Mouse (Mus musculus) adrenal gland, adult 2 months (tissue): ENCODE measurements at regions not wholly inside any gene's neighbourhood (a gene's known extent, or its start where the extent isn't known, plus 50 kb on each side); places are given as distances from the start of the nearest gene placed in this dataset.

ENCODE experiments used
- DNase-seq: peaks from one replicate; pipeline ENCODE4 v3.0.0; 2021

GRCm38 (mm10) chr4:7220426-7220825 is 1018.4 kb downstream of the Car8 start:
- no peak for DNase-seq

- no peak for DNase-seq
These were observed 1023.5 kb downstream of the Car8 start for GRCm38 (mm10) chr4:7215048-7216030.

- DNase-seq: no peak
These were observed 1031.9 kb downstream of the Car8 start for GRCm38 (mm10) chr4:7206987-7207386.

GRCm38 (mm10) chr4:7201816-7202215 is 1037.0 kb downstream of the Car8 start:
- no peak for DNase-seq

GRCm38 (mm10) chr4:7199941-7200340 is 1038.9 kb downstream of the Car8 start:
- DNase-seq: no peak

GRCm38 (mm10) chr4:7199052-7199451 is 1039.8 kb downstream of the Car8 start:
- no peak for DNase-seq

- DNase-seq: no peak
These were observed 1042.3 kb downstream of the Car8 start for GRCm38 (mm10) chr4:7196570-7196969.

- DNase-seq: no peak
These were observed 1043.2 kb downstream of the Car8 start for GRCm38 (mm10) chr4:7195619-7196018.

GRCm38 (mm10) chr4:7191912-7192311 is 1046.9 kb downstream of the Car8 start:
- DNase-seq: no peak

GRCm38 (mm10) chr4:7191228-7191627 is 1047.6 kb downstream of the Car8 start:
- no peak for DNase-seq

- DNase-seq: no peak
These were observed 1063.8 kb downstream of the Car8 start for GRCm38 (mm10) chr4:7175030-7175429.

GRCm38 (mm10) chr4:7172528-7173306 is 1066.1 kb downstream of the Car8 start:
- DNase-seq: no peak

GRCm38 (mm10) chr4:7171637-7172417 is 1067.0 kb downstream of the Car8 start:
- DNase-seq: no peak

GRCm38 (mm10) chr4:7161411-7161810 is 1077.4 kb downstream of the Car8 start:
- no peak for DNase-seq

- DNase-seq: no peak
These were observed 1081.0 kb downstream of the Car8 start for GRCm38 (mm10) chr4:7157883-7158282.

- no peak for DNase-seq
These were observed 1084.6 kb downstream of the Car8 start for GRCm38 (mm10) chr4:7154256-7154655.

GRCm38 (mm10) chr4:7153835-7154234 is 1085.0 kb downstream of the Car8 start:
- DNase-seq: no peak

GRCm38 (mm10) chr4:7145756-7146155 is 1093.1 kb downstream of the Car8 start:
- no peak for DNase-seq

GRCm38 (mm10) chr4:7144215-7144614 is 1094.6 kb downstream of the Car8 start:
- DNase-seq: no peak

GRCm38 (mm10) chr4:7143676-7144075 is 1095.2 kb downstream of the Car8 start:
- DNase-seq: no peak

GRCm38 (mm10) chr4:7142781-7143180 is 1096.1 kb downstream of the Car8 start:
- DNase-seq: no peak

GRCm38 (mm10) chr4:7112159-7112558 is 1126.7 kb downstream of the Car8 start:
- no peak for DNase-seq
